Mouse (Mus musculus) ovary, postnatal 36 days (tissue): ENCODE data around the gene Bmt2.
A peak's percentile ranks its signal among the peaks of the same experiment; 100 is the strongest.

ENCODE experiments used
- DNase-seq: peaks from one replicate; pipeline ENCODE4 v3.0.0; 2022; ENCODE audit warnings: low spot score, mixed read lengths

Gene Bmt2

DNA sequence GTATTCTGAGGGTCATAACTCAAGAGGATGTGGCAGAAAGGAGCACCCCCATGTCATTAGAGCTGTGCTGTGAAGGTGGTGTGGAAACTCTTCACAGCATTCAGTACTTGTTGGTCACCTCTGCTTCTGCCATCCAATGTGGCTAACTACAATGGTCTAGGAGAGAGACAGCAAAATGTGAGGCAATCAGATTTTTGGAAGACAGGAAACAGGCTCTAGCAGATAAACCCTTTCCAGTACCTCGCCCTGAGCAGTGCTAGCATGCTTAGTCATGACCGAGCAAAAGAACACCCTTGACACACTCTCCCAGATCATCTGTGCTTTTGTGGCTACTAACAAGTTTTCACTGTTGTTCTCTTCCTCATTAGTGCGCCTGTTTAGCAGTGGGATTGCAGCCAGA, 60.7 kb downstream of the Bmt2 start:
- DNase-seq: no peak

DNA sequence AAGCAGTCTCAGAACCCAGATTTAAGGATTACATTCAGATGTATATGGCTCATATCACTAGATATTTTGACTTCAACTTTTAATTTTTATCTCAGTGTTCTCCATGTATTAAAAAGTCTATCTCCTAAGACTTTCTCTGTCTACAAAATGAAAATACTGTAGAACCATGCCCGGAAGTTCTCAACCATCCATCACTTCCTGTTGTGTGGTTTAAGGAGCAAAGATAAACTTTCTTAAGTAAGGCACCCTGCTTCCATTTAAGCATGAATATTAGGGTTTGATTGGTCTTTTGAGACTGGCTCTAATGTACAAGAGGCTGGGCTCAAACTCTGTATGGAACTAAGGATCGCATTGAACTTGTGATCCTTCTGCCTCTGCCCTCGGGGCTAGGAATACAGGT, 63.2 kb downstream of the Bmt2 start:
- DNase-seq: no peak

DNA sequence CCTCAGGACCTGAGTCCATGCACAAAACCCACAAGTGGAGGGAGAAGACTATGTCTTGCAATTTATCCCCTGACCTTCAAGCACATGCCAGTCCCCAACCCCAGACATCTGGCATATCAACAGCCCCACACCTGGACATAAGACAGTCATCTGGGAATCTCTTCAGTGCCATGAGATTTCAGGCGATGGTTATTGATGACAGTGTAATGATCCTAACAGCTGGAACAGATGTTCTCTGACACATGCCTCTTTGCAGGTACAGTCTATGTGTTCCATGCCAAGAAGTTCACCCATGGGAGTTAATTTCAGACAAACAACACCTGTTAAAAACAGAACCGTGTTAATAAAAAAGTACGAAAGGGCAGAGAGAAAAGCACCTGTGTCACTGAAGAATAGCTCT, 64.1 kb downstream of the Bmt2 start:
- DNase-seq: no peak

DNA sequence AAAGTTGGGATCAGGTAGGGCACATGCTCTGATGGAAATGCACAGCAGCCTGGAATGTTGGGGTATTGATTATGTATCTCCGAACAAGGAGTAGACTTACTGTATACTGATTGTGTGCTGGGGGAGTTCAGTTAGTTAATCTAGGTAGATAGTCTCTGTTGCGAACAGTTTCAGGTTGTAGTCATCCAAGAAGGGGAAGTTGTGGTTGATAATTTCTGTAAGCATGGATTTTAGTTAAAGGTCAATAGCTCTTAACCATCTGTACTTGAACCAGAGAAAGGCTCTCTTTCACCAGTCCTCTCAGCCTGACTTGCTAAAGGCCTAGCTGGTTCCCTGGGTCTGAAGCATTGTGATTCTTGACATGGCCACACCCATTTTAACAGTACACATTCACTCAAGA, 66.9 kb downstream of the Bmt2 start:
- no peak for DNase-seq

DNA sequence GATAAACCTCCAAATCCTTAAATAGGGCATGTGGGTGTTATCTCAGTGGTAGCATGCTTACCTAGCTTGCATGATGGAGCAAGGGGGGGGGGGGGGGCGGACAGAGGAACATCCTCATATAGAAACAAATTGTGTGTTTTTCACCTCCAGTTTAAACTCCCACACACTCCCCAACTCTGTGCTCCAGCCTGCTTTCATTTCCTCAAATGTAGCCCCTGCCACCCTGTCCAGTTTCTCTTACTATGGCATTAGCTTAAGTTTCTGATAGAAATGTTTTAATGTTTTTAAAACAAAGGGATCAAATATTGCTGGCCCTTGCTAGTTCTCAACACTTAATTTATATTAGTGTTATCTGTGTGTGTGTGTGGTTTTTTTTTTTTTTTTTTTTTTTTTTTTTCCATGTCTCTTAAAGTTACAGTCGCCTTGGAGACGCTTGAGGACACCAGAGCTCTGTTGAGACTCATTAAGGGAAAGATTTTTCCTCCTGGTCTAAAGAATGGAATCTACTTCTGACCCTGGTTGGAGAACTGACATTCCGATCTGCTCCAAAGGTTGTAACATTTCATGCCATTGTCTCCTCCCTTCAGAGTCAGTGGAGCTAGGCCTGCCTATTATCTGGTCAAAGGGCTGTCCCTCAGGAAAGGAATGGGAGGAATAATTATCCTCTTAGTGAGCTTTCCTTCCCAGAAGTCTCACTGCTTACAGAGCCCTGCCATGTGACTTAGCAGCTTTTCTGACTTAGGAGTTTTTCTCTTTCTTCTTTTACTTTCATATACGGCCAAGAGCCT, 68.2 kb downstream of the Bmt2 start:
- no peak for DNase-seq

DNA sequence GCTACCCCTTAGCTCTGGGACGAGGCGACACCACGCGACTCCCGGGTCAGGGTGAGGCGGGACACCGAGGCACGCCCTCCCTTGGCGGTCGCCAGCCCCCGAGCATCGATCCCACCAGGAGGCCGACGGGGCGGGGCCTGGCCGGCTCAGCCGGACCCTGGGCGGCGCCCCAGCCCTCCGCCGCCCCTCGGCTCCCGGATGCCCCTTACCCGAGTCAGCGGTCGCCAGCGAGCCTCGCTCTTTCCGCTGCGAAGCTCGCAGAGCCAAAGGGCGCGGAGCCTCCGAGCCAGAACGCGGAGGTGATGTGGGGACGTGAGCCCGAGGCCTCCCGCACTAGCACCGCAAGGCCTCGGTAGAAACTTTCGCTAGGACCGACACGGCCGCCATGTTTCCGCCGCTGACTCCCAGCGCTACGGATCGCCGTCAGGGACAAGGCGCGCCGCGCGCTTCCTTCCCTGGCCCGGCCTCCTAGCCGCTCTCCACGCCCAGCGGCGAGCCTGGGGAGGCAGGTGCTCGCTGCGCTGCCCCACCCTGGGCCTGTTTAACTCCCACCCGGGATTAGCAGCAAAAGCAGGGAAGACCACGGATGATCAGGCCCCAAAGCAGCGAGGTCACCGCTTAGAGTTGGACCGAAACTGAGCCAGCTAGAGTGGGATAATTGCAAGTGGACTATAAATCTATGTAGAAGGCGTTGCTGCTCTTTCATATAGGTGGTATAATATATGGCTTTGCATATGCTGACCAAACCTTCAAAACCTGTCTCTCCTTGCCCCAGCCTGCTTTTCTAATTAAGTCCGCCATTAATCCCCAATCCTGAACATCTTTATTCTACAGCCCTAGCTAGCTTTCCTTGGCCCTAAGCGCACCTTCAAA, 69.9 kb downstream of the Bmt2 start, which contains the start of gene Tmem168:
Gene Tmem168 (minus strand): TSS at position 480 of the 873 bp plus-strand sequence.
- peak; percentile 95 for DNase-seq

DNA sequence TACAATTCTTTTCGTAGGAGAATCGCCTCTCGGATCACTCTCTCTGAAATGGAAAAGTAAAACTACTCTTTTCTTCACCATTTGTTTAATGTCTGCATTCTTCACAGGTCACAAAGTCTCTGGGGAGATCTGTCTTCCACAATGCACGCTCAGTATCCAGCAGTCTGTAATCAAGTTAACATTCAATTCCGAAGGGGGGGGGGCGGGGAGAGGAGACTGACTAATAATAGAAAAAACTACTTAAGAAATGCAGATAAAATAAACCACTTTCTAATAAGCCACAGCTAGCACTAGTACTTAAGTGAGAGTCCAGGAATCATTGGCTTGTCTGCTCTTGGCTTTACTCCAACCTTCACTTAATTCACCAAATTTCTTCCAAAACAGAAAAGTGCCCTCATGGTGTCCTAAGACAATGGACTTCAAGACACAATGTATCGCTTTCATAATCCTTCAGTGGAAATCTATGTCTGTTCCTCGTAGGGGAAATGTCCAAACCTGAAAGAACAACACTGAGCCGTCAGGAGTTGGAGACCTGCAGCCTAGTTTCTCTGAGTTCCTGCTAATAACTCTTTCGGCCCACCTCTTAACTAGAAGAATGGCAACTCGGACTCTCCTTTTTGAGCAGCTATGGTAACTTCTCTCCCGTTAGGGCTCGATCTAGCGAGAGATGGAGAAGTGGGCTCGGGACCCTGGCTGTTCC, 70.7 kb downstream of the Bmt2 start:
- no peak for DNase-seq

DNA sequence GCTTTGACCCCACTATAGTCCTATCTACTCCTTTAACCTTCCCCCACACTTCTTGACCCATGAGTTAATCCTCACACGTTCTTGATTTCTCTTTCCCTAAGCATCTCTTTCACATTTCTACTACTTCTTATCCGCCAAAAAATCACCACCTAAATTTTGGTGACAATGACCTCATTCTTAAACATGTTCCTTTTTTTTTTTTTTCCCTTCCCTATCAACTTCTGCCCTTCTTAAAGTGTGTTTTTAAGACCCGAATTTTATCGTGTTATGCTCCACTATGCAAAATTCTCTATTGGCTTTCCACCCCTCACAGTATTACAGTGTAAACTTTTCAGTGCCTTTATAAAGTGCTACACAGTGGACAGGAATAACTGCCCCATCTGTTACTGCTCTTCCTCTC, 71.4 kb downstream of the Bmt2 start:
- DNase-seq: no peak

DNA sequence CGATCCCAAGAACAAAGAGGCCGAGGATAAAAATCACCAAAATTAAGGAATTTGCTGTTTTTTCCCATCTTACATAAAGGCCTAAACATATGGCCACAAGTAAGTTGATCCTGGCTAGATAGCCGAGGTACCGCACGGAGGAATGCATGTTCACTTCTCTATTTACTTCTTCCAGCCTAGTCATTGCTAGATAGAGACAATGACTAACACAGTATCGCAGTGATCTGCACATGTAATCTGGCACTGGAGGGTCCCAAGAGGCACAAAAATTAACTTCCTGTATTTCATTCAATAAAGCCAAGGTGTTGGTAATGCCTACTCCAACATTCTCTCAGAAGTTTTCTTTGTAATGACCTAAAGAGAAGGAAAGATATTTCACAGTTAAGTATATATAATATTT, 74.6 kb downstream of the Bmt2 start:
- DNase-seq: no peak

DNA sequence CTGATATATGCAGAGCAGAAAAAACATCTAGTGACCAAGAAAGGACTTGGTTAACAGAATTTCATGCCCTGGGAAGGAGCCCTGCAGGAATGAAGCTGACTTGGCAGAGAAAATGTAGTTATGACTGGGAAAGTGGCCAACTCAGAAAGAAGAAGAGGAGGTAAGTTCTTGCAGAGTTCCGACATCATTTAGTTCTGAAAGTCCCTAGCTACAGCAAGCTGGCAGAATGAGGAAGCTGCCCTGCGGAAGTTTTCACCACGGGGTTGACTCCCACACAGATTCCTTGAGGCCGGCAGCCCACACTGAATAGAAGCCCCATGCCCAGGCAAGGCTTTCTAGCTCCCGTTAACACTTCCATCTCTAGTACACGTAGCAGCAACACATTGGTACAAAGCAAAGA, 76.2 kb downstream of the Bmt2 start:
- peak; percentile 35 for DNase-seq

DNA sequence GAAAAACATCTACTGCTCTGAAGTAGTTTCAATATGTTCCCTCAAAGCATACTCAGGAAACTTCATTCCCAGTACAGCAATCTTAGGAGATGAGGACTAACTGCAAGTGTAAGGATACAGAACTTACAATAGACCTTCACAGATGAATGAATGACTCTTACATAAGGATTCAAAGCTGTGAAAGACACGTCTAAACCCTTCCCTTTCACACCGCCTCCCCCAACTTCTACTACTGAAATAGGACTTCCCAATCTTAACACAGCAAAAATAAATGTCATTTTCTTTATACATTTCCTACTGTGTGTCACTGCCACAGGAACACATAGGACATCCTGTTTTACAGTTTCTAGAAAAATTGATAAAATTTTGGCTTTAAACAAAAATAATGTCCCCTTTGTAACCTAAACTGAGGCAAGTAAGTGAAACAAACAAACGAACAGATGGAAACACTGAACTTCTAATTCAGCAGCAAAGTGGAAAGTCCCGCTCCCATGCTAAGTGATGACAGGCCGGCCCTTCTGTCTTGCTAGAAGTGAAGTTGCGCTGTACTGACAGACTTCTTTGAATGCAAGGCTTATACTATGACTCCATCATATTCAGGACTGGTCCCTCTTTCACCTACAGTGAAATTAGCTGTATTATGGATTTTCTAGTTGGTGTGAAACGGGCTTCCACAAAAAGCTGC, 79.4 kb downstream of the Bmt2 start:
- no peak for DNase-seq

DNA sequence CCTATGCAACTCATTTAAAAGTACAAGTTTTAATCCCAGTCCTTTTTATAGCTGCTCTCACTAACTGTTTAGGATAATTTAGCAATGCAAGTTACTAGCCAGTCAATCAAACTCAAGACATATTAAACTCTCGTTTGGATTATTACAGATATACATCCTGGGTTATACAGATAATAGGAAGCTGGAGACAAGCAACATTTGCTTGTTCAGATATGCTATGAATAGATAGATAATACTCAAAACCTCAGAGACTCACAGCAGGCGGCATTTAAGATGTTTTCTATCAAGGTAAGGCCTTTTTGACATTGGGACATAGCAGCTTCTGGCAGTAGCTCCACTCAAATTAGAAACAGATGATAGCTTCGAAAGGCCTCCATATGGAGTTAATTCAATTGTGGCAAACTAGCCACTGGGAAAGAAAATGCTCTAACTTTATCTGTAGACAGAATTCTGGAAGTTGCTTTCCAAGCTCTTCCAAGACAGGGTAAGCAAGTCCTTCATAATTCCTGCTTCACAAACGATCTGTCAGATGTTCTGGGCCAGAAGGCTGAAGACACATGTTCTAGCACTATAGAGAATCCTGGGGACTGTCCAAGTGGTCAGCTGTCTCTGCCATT, 84.9 kb downstream of the Bmt2 start:
- no peak for DNase-seq

DNA sequence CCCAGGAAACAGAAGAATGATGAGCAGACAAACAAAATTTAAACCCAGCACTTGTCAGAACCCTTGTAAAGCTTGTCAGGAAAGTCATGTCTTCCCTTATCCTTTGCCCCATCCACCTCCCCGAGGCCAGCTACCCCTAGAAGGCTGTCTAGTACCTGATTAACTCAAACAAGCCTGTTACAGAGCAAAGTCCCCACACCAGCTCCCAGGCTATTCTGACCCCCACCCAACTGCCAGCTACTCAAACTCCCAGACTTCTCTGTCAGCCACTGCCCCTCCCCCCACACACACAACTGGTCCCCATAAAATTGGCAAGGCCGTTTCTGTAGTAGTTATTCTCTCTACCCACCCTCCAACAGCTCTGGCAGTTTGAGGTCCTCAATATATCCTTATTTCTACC, 91.2 kb downstream of the Bmt2 start:
- no peak for DNase-seq

DNA sequence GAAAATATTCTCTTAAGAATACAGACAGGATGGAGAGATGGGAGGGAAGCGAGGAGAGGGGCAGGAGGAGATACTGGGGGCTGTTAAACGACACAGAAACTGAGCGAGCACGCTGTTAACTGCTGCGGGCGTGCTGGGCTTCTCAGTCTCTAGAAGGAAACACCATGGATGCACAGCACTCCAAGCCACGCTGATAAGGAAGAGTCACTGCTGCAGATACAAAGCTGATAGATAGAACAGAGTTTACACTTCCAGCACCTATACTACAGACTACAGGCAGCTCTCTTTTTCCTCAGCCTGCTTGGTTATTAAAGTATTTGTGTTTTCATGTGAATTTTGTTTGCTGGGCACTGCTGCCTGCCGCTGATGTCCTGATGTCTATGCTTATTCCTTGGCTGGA, 91.6 kb downstream of the Bmt2 start:
- DNase-seq: no peak

DNA sequence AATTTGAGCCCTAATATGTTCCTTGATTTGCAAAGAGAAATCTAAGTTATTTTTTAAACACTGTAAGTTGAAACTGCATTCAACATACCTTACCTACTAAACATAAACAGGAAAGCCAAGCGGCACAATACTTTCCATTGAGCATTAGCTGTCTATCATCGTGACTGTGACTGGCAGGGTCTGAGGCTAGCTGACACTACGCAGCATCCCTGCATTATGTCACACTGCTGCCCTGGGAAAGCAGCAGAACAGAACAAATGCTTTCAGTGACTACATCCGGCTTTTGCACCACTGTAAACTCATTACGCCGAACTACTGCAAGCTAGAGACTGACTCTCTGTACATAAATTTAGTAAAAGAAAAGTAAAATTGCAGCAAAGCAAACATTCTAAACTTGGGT, 93.0 kb downstream of the Bmt2 start:
- no peak for DNase-seq

DNA sequence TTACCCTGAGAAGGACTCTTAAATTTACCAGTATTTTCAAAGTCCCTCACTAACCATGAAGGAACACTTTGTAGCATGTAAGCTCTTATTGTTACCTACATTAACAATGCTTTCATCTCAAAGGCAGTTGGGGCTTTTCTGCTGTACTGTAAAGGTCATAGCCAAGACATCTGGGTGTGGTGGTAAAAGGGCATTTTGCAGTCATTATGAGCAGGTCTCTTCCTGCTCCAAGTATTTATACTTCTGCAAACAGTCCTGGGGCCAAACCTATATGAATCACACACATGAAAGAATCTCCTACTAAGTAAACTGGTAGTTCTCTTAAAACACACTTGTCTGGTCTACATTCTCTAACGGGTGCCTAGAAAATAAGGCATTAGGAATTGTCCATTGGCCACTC, 95.7 kb downstream of the Bmt2 start:
- DNase-seq: no peak
